19 mouse cellular contexts compared by ENCODE assay signal in genomic region chr13:110769210-110769609, GRCm38 (mm10).
"Had no signal": no experiment of that assay in that cellular context is flagged by ENCODE, and none has a peak within 500 bp of the region (broad histone marks: within the 10 kb centered on the region; RNA-seq: fewer than 3 reads in every experiment).

No protein-coding gene starts in this region.

- H3K9ac ChIP-seq: limb, embryonic 12.5 days; liver, embryonic 14.5 days; lung, embryonic 15.5 days; midbrain, embryonic 12.5 days; midbrain, embryonic 15.5 days; neural tube, embryonic 12.5 days; neural tube, embryonic 15.5 days; stomach, embryonic 15.5 days had no signal

- H3K9me3 ChIP-seq: limb, embryonic 12.5 days; lung, embryonic 15.5 days; midbrain, embryonic 12.5 days; midbrain, embryonic 15.5 days; neural tube, embryonic 12.5 days; neural tube, embryonic 15.5 days; stomach, embryonic 15.5 days had no signal

- H3K36me3 ChIP-seq: limb, embryonic 12.5 days; lung, embryonic 15.5 days; midbrain, embryonic 12.5 days; midbrain, embryonic 15.5 days; neural tube, embryonic 12.5 days; neural tube, embryonic 15.5 days; stomach, embryonic 15.5 days had no signal

- ATAC-seq: midbrain, embryonic 15.5 days had no signal

- H3K27ac ChIP-seq: limb, embryonic 12.5 days; liver, embryonic 14.5 days; lung, embryonic 15.5 days; macrophage; midbrain, embryonic 12.5 days; midbrain, embryonic 15.5 days; neural tube, embryonic 12.5 days; neural tube, embryonic 15.5 days; stomach, embryonic 15.5 days had no signal

- H3K4me2 ChIP-seq: limb, embryonic 12.5 days; lung, embryonic 15.5 days; midbrain, embryonic 12.5 days; midbrain, embryonic 15.5 days; neural tube, embryonic 12.5 days; neural tube, embryonic 15.5 days; stomach, embryonic 15.5 days had no signal

- H3K4me1 ChIP-seq: midbrain, embryonic 12.5 days; midbrain, embryonic 15.5 days; neural tube, embryonic 12.5 days; neural tube, embryonic 15.5 days; stomach, embryonic 15.5 days had no signal

- H3K4me3 ChIP-seq: limb, embryonic 12.5 days; lung, embryonic 15.5 days; midbrain, embryonic 12.5 days; midbrain, embryonic 15.5 days; neural tube, embryonic 12.5 days; neural tube, embryonic 15.5 days; stomach, embryonic 15.5 days had no signal

- H3K27me3 ChIP-seq: limb, embryonic 12.5 days; lung, embryonic 15.5 days; midbrain, embryonic 12.5 days; midbrain, embryonic 15.5 days; neural tube, embryonic 12.5 days; neural tube, embryonic 15.5 days; stomach, embryonic 15.5 days had no signal

- DNase-seq: kidney, adult 11 months; kidney, adult 8-10 months; kidney, postnatal 14 days; kidney, postnatal 4 days; lung, adult 18-20 months; lung, postnatal 14 days; retina, postnatal 1 day; right cerebral cortex, postnatal 25 days; spleen, adult 18-20 months; thymus, postnatal 25 days had no signal
